Mouse (Mus musculus) C2C12 (cell line): ENCODE measurements around the gene Tor4a. TPM values are rescaled to one million over a fixed set of nuclear protein-coding genes. Genes with fewer than 3 reads are reported as not detected.

Experiments
- H3K27me3 ChIP-seq: one replicate; pipeline ENCODE4 v1.6.1; 2011; ENCODE audit not compliant: control insufficient read depth, insufficient read depth, insufficient read length
- H3K36me3 ChIP-seq: one replicate; pipeline ENCODE4 v1.6.1; 2011; ENCODE audit not compliant: control insufficient read depth, insufficient read depth
- H3K4me3 ChIP-seq: one replicate; pipeline ENCODE4 v1.5.1; 2011; ENCODE audit warnings: mild to moderate bottlenecking, control low read depth; ENCODE audit not compliant: poor library complexity, insufficient read depth, severe bottlenecking
- H3K79me2 ChIP-seq: one replicate; pipeline ENCODE4 v1.6.1; 2011; ENCODE audit not compliant: control insufficient read depth, insufficient read depth
- H3K79me3 ChIP-seq: one replicate; pipeline ENCODE4 v1.6.1; 2011; ENCODE audit warnings: low read depth, control low read depth
- H3ac ChIP-seq: one replicate; pipeline ENCODE3; 2011; ENCODE audit warnings: low read depth; ENCODE audit not compliant: control insufficient read depth, insufficient read length
- CEBPB ChIP-seq: IDR thresholded peaks from one replicate; pipeline ENCODE4 v1.6.1; 2011; ENCODE audit warnings: low read depth, mild to moderate bottlenecking, control low read depth, moderate library complexity
- CTCF ChIP-seq: IDR thresholded peaks from one replicate; pipeline ENCODE4 v1.5.1; 2011; ENCODE audit not compliant: control insufficient read depth, insufficient read depth, insufficient read length
- FOSL1 ChIP-seq: IDR thresholded peaks from one replicate; pipeline ENCODE4 v1.8.0; 2011; ENCODE audit warnings: mild to moderate bottlenecking, low read length; ENCODE audit not compliant: poor library complexity, insufficient read depth, severe bottlenecking
- MAX ChIP-seq: IDR thresholded peaks from one replicate; pipeline ENCODE4 v1.6.1; 2011; ENCODE audit warnings: mild to moderate bottlenecking, control low read depth
- MYOD1 ChIP-seq: IDR thresholded peaks from one replicate; pipeline ENCODE4 v1.6.1; 2011; ENCODE audit warnings: low read depth; ENCODE audit not compliant: control insufficient read depth, insufficient read length
- MYOG ChIP-seq: IDR thresholded peaks from one replicate; pipeline ENCODE4 v1.6.1; 2011; ENCODE audit not compliant: control insufficient read depth, insufficient read length; ENCODE audit errors: extremely low read depth
- USF1 ChIP-seq: IDR thresholded peaks from one replicate; pipeline ENCODE4 v1.6.1; 2011; ENCODE audit warnings: low read depth, mild to moderate bottlenecking, control low read depth, moderate library complexity
- polyA plus RNA-seq: library from polyadenylated mRNA; unstranded; fragments of >200 nt; fragmentation: generic; extraction: Trizol; gene quantifications from one replicate; pipeline ENCODE4 v1.2.1, GENCODE M21; 2012; ENCODE audit warnings: missing spikeins

The Tor4a gene
- polyA plus RNA-seq, 1 experiment: 15.5 TPM

- Histone ChIP-seq H3K4me3 (no peak overlapping the region), H3K27me3 (peaks cover 56% of the 10 kb centered on the region), H3ac (no peak overlapping the region), H3K79me2 (no peaks in the 10 kb centered on the region), H3K36me3 (no peaks in the 10 kb centered on the region), H3K79me3 (no peaks in the 10 kb centered on the region)
- TF ChIP-seq FOSL1: no peak
Observed at GRCm38 (mm10) chr2:25234551-25235220, 38.0 kb upstream of the Tor4a start.

- H3K79me3 ChIP-seq: no peaks in the 10 kb centered on the region
- no peaks in the 10 kb centered on the region for H3K36me3 ChIP-seq
- no peak within 1 kb of the TSS for H3ac ChIP-seq
- H3K27me3 ChIP-seq: peaks cover 56% of the 10 kb centered on the region
- TF ChIP-seq CTCF (no peak), MYOG (no peak), MAX (no peak), CEBPB (no peak), USF1 (no peak), MYOD1 (no peak), FOSL1 (no peak)
- H3K79me2 ChIP-seq: no peaks in the 10 kb centered on the region
- H3K4me3 ChIP-seq: no peak within 1 kb of the TSS
Observed at GRCm38 (mm10) chr2:25234050-25234449, 37.4 kb upstream of the Tor4a start, which contains the start of gene Slc34a3. Gene Slc34a3, minus strand, starts transcription at chr2:25234364.

GRCm38 (mm10) chr2:25233421-25233820, 36.7 kb upstream of the Tor4a start:
- peaks cover 53% of the 10 kb centered on the region for H3K27me3 ChIP-seq
- no peak overlapping the region for H3ac ChIP-seq
- TF ChIP-seq MYOG: no peak
- no peak for TF ChIP-seq FOSL1
- no peak for TF ChIP-seq CEBPB
- no peak for TF ChIP-seq MYOD1
- TF ChIP-seq CTCF: no peak
- H3K79me3 ChIP-seq: no peaks in the 10 kb centered on the region
- H3K79me2 ChIP-seq: no peaks in the 10 kb centered on the region
- no peaks in the 10 kb centered on the region for H3K36me3 ChIP-seq
- no peak overlapping the region for H3K4me3 ChIP-seq

GRCm38 (mm10) chr2:25231038-25231437, 34.4 kb upstream of the Tor4a start:
- Histone ChIP-seq H3ac (no peak overlapping the region), H3K27me3 (peaks cover 50% of the 10 kb centered on the region), H3K79me3 (no peaks in the 10 kb centered on the region), H3K4me3 (no peak overlapping the region), H3K79me2 (no peaks in the 10 kb centered on the region), H3K36me3 (no peaks in the 10 kb centered on the region)
- TF ChIP-seq CTCF: no peak
- no peak for TF ChIP-seq FOSL1
- TF ChIP-seq USF1: no peak
- no peak for TF ChIP-seq CEBPB
- TF ChIP-seq MYOD1: no peak
- TF ChIP-seq MAX: no peak
- TF ChIP-seq MYOG: no peak

- Histone ChIP-seq H3K36me3 (no peaks in the 10 kb centered on the region), H3K27me3 (peaks cover 46% of the 10 kb centered on the region), H3ac (no peak overlapping the region), H3K4me3 (no peak overlapping the region), H3K79me3 (no peaks in the 10 kb centered on the region), H3K79me2 (no peaks in the 10 kb centered on the region)
- TF ChIP-seq FOSL1: no peak
- no peak for TF ChIP-seq MAX
- no peak for TF ChIP-seq CEBPB
- no peak for TF ChIP-seq CTCF
- no peak for TF ChIP-seq MYOD1
- no peak for TF ChIP-seq MYOG
- no peak for TF ChIP-seq USF1
Observed at GRCm38 (mm10) chr2:25230581-25230980, 33.9 kb upstream of the Tor4a start.

- no peak for TF ChIP-seq MYOD1
- no peak for TF ChIP-seq MAX
- TF ChIP-seq CEBPB: no peak
- no peak for TF ChIP-seq CTCF
- no peak for TF ChIP-seq USF1
- TF ChIP-seq MYOG: no peak
- peaks cover 41% of the 10 kb centered on the region for H3K27me3 ChIP-seq
- H3K4me3 ChIP-seq: no peak overlapping the region
- H3K36me3 ChIP-seq: no peaks in the 10 kb centered on the region
- no peak overlapping the region for H3ac ChIP-seq
- H3K79me2 ChIP-seq: no peaks in the 10 kb centered on the region
- no peaks in the 10 kb centered on the region for H3K79me3 ChIP-seq
Observed at GRCm38 (mm10) chr2:25229582-25229981, 32.9 kb upstream of the Tor4a start.
